Mouse (Mus musculus) heart, adult 2 months (tissue): ENCODE results near the gene Wdr54. TPM values are rescaled to one million over a fixed set of nuclear protein-coding genes. Genes with fewer than 3 reads are reported as not detected.

Experiments
- DNase-seq, 2 experiments: peaks; one replicate each; pipeline ENCODE4 v3.0.0; 2021
- H3K27ac ChIP-seq: fragments of 200-600 bp; 2 replicates; pipeline ENCODE4 v1.8.1; 2022
- H3K27me3 ChIP-seq: fragments of 200-500 bp; 2 replicates; pipeline ENCODE4 v1.6.1; 2012; ENCODE audit warnings: mild to moderate bottlenecking, low read length, inconsistent platforms, mixed read lengths; ENCODE audit not compliant: control insufficient read depth, insufficient read depth
- H3K36me3 ChIP-seq: fragments of 200-500 bp; 2 replicates; pipeline ENCODE4 v1.6.1; 2012; ENCODE audit warnings: low read length, inconsistent platforms; ENCODE audit not compliant: control insufficient read depth, insufficient read depth
- H3K4me1 ChIP-seq: fragments of 200-500 bp; 2 replicates; pipeline ENCODE4 v1.6.1; 2011; ENCODE audit warnings: low read length; ENCODE audit not compliant: control insufficient read depth, insufficient read depth
- H3K4me3 ChIP-seq: fragments of 200-600 bp; 2 replicates; pipeline ENCODE4 v1.8.1; 2022
- H3K79me2 ChIP-seq: fragments of 200-500 bp; replicated peaks from 2 replicates; pipeline ENCODE4 v1.6.1; 2012; ENCODE audit warnings: mild to moderate bottlenecking, inconsistent platforms, low read length, moderate library complexity, mixed read lengths; ENCODE audit not compliant: control insufficient read depth, insufficient read depth
- H3K9ac ChIP-seq: fragments of 200-500 bp; 2 replicates; pipeline ENCODE4 v1.6.1; 2012; ENCODE audit warnings: low read depth, mild to moderate bottlenecking, control low read depth, inconsistent platforms, low read length, mixed read lengths
- CTCF ChIP-seq: fragments of 200-600 bp; IDR thresholded peaks from 2 replicates; pipeline ENCODE4 v1.8.1; 2022; ENCODE audit warnings: antibody characterized with exemption, mild to moderate bottlenecking, moderate library complexity
- EP300 ChIP-seq: fragments of 200-500 bp; IDR thresholded peaks from 2 replicates; pipeline ENCODE4 v1.6.1; 2011; ENCODE audit warnings: low read depth, low read length, control low read depth; ENCODE audit not compliant: insufficient read depth
- POLR2A ChIP-seq: fragments of 200-500 bp; IDR thresholded peaks from 2 replicates; pipeline ENCODE4 v1.6.1; 2011; ENCODE audit warnings: mild to moderate bottlenecking, low read depth, low read length, control low read depth; ENCODE audit not compliant: insufficient read depth
- WGBS: fragments of 180-500 bp; shearing (Covaris S2); methylation state at CpG from one replicate; pipeline ENCODE4 v1.1.7; 2018; 5-methylcytosine and 5-hydroxymethylcytosine counted together
- intact Hi-C: fragments of 180-260 bp; cut with DNase I; formaldehyde crosslinking; loops from one replicate; pipeline ENCODE4 v1.15.1; 2025
- polyA plus RNA-seq: library from polyadenylated mRNA; depleted of rRNA; stranded (reverse); fragments of >200 nt; gene quantifications from 2 replicates; pipeline ENCODE4 v1.2.3, GENCODE M21; 2012
- total RNA-seq, 2 experiments: library from RNA; stranded (reverse); gene quantifications; 2 replicates each; pipeline ENCODE4 v1.2.3; 2021

Wdr54 gene
- total and polyA plus RNA-seq, 3 experiments, result 0.89 to 2.1 (median 1.3) TPM

DNA sequence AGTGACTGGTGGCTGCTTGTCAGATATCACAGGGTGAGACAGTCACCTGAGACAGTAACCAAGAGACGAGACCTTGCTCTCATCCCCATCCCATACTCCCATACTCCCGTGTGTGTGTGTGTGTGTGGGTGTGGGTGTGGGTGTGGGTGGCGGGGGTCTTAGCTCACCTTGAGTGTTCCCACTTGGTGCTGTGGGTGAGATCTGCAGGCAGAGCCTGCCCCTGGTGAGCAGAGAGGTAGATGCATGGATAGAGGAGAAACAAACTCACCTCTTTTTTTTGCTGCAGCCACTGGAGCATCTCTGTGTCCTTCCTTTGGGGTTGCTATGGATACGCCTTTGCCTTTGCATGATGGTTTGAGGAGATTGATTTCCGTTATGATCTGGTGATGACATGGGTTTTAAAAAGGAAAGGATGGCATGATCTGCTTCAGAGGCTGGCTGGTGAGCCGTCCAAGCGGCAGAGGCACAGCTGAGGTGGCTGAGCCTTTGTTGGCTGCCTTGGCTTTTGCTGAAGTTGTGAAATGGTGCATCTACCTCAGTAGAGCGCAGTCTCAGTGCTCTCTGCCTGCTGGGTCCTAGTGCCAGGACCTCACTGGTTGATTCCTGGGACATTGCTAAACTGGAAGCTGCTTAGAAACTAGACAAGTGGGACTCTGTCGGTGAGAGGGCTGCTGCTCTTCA, 16.2 kb upstream of the Wdr54 start:
- no peak overlapping the region for H3K4me3 ChIP-seq
- peaks cover 10% of the 10 kb centered on the region for H3K4me1 ChIP-seq
- intact Hi-C loops, result no loop called here
- peaks cover 7% of the 10 kb centered on the region for H3K79me2 ChIP-seq
- TF ChIP-seq EP300, result no peak
- TF ChIP-seq POLR2A, result no peak
- TF ChIP-seq CTCF, result no peak
- no peak overlapping the region for H3K9ac ChIP-seq
- DNase-seq, result no peak
- H3K36me3 ChIP-seq, result no peaks in the 10 kb centered on the region; the same call in 1 of the 2 replicates
- no peaks in the 10 kb centered on the region for H3K27me3 ChIP-seq
- 71% methylated on average over 9 of the region's 9 CpGs for WGBS
- H3K27ac ChIP-seq, result no peak overlapping the region

DNA sequence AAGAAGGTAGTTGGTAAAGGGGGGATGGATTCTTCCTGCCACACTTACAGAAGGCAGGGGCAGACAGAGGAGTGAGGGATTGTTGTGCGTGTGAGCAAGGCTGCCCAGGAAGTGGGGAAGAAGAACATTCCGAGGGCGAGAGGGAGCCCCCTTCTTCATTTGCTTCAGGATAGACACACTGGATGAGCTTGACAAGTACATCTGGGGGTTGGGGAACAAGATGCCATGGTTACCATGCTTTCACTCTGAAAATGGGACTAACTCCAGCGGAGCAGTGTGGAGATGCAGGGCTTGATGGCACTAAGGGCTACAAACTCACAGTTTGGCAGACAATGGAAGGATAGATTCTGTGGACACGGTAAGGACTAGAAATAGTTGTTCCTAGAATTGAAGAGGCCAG, 14.9 kb upstream of the Wdr54 start:
- Histone ChIP-seq H3K27me3 (no peaks in the 10 kb centered on the region), H3K4me1 (peaks cover 7% of the 10 kb centered on the region), H3K27ac (no peak overlapping the region), H3K9ac (no peak overlapping the region), H3K4me3 (no peak overlapping the region), H3K36me3 (no peaks in the 10 kb centered on the region; the same call in 1 of the 2 replicates), H3K79me2 (peaks cover 10% of the 10 kb centered on the region)
- no peak for DNase-seq
- intact Hi-C loops, result no loop called here
- TF ChIP-seq CTCF (no peak), EP300 (no peak), POLR2A (no peak)
- WGBS, result 76% methylated on average over 5 of the region's 5 CpGs

DNA sequence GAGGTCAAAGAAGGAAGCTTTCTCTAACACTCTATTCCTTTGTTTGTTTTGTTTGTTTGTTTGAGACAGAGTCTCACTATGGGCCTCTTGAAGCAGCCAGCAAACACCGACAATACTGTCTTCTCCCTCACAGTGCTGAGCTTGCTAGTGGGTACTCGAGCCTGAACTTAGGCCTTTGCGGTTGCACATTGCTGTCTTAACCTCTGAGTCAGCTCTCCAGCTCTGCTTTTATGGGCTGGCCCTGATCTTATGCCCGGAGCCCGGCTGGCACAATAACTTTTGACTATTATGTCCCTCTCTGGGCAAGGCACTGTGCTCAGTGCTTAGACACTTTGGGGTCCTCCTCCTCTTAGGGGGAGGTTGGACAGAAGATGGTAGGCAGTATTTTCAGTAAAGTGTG, 13.7 kb upstream of the Wdr54 start:
- H3K27me3 ChIP-seq, result no peaks in the 10 kb centered on the region
- no peak overlapping the region for H3K9ac ChIP-seq
- no peaks in the 10 kb centered on the region; the same call in 1 of the 2 replicates for H3K36me3 ChIP-seq
- H3K4me1 ChIP-seq, result peaks cover 7% of the 10 kb centered on the region
- H3K79me2 ChIP-seq, result peaks cover 10% of the 10 kb centered on the region
- no peak for DNase-seq
- no peak overlapping the region for H3K4me3 ChIP-seq
- no peak overlapping the region for H3K27ac ChIP-seq
- 59% methylated on average over 5 of the region's 5 CpGs for WGBS
- TF ChIP-seq CTCF (no peak), POLR2A (no peak), EP300 (no peak)
- intact Hi-C loops, result loop anchor here (5.0 kb wide), 1 partner anchor 107 kb away; no protein-coding TSS in a partner anchor

DNA sequence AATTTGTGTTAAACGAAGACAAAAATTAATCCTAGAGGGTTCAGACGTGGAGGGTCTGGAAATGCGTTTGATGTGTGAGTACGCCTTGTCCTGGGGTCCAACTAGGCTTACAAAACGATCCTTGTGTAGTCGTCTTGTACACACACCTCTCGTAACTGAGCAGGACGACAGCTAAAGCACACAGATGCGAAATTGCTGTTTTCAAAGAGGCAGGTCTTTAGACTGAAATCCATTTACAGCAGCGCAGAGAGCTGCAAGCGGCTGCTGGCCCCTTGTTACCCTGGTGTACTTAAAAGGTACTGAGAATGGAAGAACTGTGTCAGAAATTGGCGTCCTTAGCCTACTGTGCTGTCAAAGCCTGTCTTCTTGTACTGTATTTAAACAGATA, 10.0 kb upstream of the Wdr54 start:
- Histone ChIP-seq H3K4me3 (peak overlapping the region; percentile 95), H3K27me3 (peaks cover 2% of the 10 kb centered on the region; the same call in 1 of the 2 replicates), H3K79me2 (peaks cover 6% of the 10 kb centered on the region), H3K4me1 (peaks cover 6% of the 10 kb centered on the region; the same call in 1 of the 2 replicates), H3K36me3 (no peaks in the 10 kb centered on the region; the same call in 1 of the 2 replicates), H3K27ac (peak overlapping the region; percentile 97), H3K9ac (peak overlapping the region; percentile 66)
- TF ChIP-seq POLR2A (no peak), CTCF (peak; percentile 30; the same call in 1 of the 2 replicates), EP300 (no peak)
- intact Hi-C loops, result loop anchor here (5.0 kb wide), 1 partner anchor 111 kb away; no protein-coding TSS in a partner anchor
- no peak for DNase-seq
- WGBS, result under 1% methylated on average over 12 of the region's 12 CpGs

DNA sequence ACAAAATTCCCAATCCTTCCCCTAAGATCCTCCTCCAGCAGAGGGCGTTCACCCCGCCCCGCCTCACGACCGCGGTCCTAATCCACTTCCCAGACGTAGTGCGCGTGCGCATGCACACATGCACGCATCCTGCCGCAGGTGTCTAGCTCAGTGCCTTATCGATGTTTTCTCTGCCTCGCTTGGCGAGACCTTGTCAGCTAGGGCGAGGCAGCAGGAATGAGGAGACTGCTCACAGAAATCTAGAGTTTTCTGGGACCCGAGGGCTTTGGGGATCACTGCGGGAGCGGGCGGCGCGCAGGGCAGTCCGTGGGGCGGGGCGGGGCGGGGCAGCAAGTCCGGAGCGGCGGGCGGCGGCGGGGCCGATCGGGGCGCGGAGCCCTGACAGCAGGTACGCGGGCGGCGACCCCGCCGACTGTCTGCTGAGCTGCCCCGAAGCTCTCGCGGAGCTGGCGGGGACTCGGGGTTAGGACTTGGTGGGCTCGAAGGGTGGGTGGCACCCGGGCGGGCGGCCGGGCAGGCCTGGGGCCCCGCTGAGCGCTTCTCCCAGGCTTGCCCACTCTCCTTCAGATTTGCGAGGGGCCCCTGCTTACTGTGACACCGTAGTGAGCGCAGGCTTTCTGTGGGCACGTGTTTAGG, 9.5 kb upstream of the Wdr54 start, which contains the start of gene Dctn1:
TSS of gene Dctn1 (plus strand) at position 314 of the 636 bp plus-strand sequence.
- WGBS, result under 1% methylated on average over 55 of the region's 58 CpGs
- H3K4me3 ChIP-seq, result peak within 1 kb of the TSS; percentile 95
- no peaks in the 10 kb centered on the region; the same call in 1 of the 2 replicates for H3K36me3 ChIP-seq
- peak; percentile 95 for DNase-seq
- peaks cover 2% of the 10 kb centered on the region; the same call in 1 of the 2 replicates for H3K27me3 ChIP-seq
- H3K27ac ChIP-seq, result peak within 1 kb of the TSS; percentile 97
- intact Hi-C loops, result loop anchor here (2.0 to 5.0 kb wide), 3 partner anchors 41 to 112 kb away; partner anchors contain the start of genes Ino80b and Mogs
- H3K79me2 ChIP-seq, result peaks cover 6% of the 10 kb centered on the region
- peaks cover 6% of the 10 kb centered on the region; the same call in 1 of the 2 replicates for H3K4me1 ChIP-seq
- TF ChIP-seq CTCF (peak; percentile 91), POLR2A (no peak; the same call in 1 of the 2 replicates), EP300 (peak; percentile 91)
- H3K9ac ChIP-seq, result peak within 1 kb of the TSS; percentile 66
